Mouse (Mus musculus) hindbrain, embryonic 13.5 days (tissue): ENCODE measurements at regions not wholly inside any gene's neighbourhood (a gene's known extent, or its start where the extent isn't known, plus 50 kb on each side); places are given as distances from the start of the nearest gene placed in this dataset.

Experiments
- ATAC-seq: fragments of 200-750 bp; cut with Nextera tagmentation; 2 replicates; pipeline ENCODE4 v1.8.0; 2017; ENCODE audit warnings: moderate TSS enrichment; ENCODE audit not compliant: low FRiP score
- H3K27ac ChIP-seq: fragments of 300-500 bp; sonication (generic); 2 replicates; pipeline ENCODE4 v1.5.1; 2015; ENCODE audit warnings: inconsistent platforms, mild to moderate bottlenecking, moderate library complexity
- H3K27me3 ChIP-seq: fragments of 300-500 bp; sonication (generic); 2 replicates; pipeline ENCODE4 v1.6.1; 2015; ENCODE audit warnings: mild to moderate bottlenecking, inconsistent platforms
- H3K36me3 ChIP-seq: fragments of 300-500 bp; sonication (generic); 2 replicates; pipeline ENCODE4 v1.6.1; 2015; ENCODE audit warnings: mild to moderate bottlenecking, inconsistent platforms
- H3K4me1 ChIP-seq: fragments of 300-500 bp; sonication (generic); replicated peaks from 2 replicates; pipeline ENCODE4 v1.6.1; 2015; ENCODE audit warnings: inconsistent platforms
- H3K4me2 ChIP-seq: fragments of 300-500 bp; sonication (generic); 2 replicates; pipeline ENCODE4 v1.6.1; 2015; ENCODE audit warnings: inconsistent platforms, mild to moderate bottlenecking, moderate library complexity
- H3K4me3 ChIP-seq: fragments of 300-500 bp; sonication (generic); 2 replicates; pipeline ENCODE4 v1.5.1; 2015; ENCODE audit warnings: mild to moderate bottlenecking, inconsistent platforms
- H3K9ac ChIP-seq: fragments of 300-500 bp; sonication (generic); 2 replicates; pipeline ENCODE4 v1.6.1; 2015; ENCODE audit warnings: mild to moderate bottlenecking, inconsistent platforms
- H3K9me3 ChIP-seq: fragments of 300-500 bp; sonication (generic); 2 replicates; pipeline ENCODE4 v1.6.1; 2016; ENCODE audit warnings: inconsistent platforms
- WGBS: fragments of 180-500 bp; shearing (Covaris S2); methylation state at CpG from one replicate; pipeline ENCODE4 v1.1.7; 2015; 5-methylcytosine and 5-hydroxymethylcytosine counted together

- Histone ChIP-seq H3K9me3 (no peaks in the 10 kb centered on the region), H3K27ac (no peak overlapping the region), H3K9ac (no peak overlapping the region), H3K27me3 (no peaks in the 10 kb centered on the region), H3K4me2 (no peak overlapping the region), H3K4me3 (no peak overlapping the region), H3K36me3 (no peaks in the 10 kb centered on the region), H3K4me1 (peaks cover 15% of the 10 kb centered on the region)
- 19% methylated on average over 7 of the region's 7 CpGs for WGBS
- 0 out of 2 replicates have a peak, but pooled peaks have one; percentile 24 for ATAC-seq
Measured at GRCm38 (mm10) chr5:44943023-44943921, 143.8 kb upstream of the Ldb2 start.

GRCm38 (mm10) chr5:44942575-44942974 lies 143.1 kb upstream of the Ldb2 start:
- no peak for ATAC-seq
- Histone ChIP-seq H3K4me1 (peaks cover 15% of the 10 kb centered on the region), H3K4me3 (no peak overlapping the region), H3K9ac (no peak overlapping the region), H3K9me3 (no peaks in the 10 kb centered on the region), H3K36me3 (no peaks in the 10 kb centered on the region), H3K4me2 (no peak overlapping the region), H3K27me3 (no peaks in the 10 kb centered on the region), H3K27ac (no peak overlapping the region)
- WGBS, result 57% methylated on average over 2 of the region's 2 CpGs

GRCm38 (mm10) chr5:44925476-44925875 lies 126.0 kb upstream of the Ldb2 start:
- no peaks in the 10 kb centered on the region for H3K9me3 ChIP-seq
- H3K4me1 ChIP-seq, result 0 out of 2 replicates have a peak, but pooled peaks cover 2% of the 10 kb centered on the region
- no peak overlapping the region for H3K4me2 ChIP-seq
- WGBS, result 42% methylated on average over 2 of the region's 2 CpGs
- no peak overlapping the region for H3K9ac ChIP-seq
- no peak overlapping the region for H3K27ac ChIP-seq
- no peaks in the 10 kb centered on the region for H3K27me3 ChIP-seq
- H3K4me3 ChIP-seq, result no peak overlapping the region
- no peaks in the 10 kb centered on the region for H3K36me3 ChIP-seq
- ATAC-seq, result no peak

- no peaks in the 10 kb centered on the region for H3K36me3 ChIP-seq
- H3K4me2 ChIP-seq, result no peak overlapping the region
- H3K27ac ChIP-seq, result no peak overlapping the region
- no peak for ATAC-seq
- H3K4me3 ChIP-seq, result no peak overlapping the region
- H3K4me1 ChIP-seq, result 0 out of 2 replicates have a peak, but pooled peaks cover 4% of the 10 kb centered on the region
- no peaks in the 10 kb centered on the region for H3K27me3 ChIP-seq
- no peak overlapping the region for H3K9ac ChIP-seq
- H3K9me3 ChIP-seq, result no peaks in the 10 kb centered on the region
- 64% methylated on average over 2 of the region's 2 CpGs for WGBS
Measured at GRCm38 (mm10) chr5:44922129-44922775, 122.8 kb upstream of the Ldb2 start.

GRCm38 (mm10) chr5:44917816-44918213 lies 118.3 kb upstream of the Ldb2 start:
- Histone ChIP-seq H3K27ac (no peak overlapping the region), H3K4me2 (no peak overlapping the region), H3K4me3 (no peak overlapping the region), H3K36me3 (no peaks in the 10 kb centered on the region), H3K27me3 (no peaks in the 10 kb centered on the region), H3K4me1 (0 out of 2 replicates have a peak, but pooled peaks cover 4% of the 10 kb centered on the region), H3K9ac (no peak overlapping the region), H3K9me3 (no peaks in the 10 kb centered on the region)
- 93% methylated on average over 6 of the region's 6 CpGs for WGBS
- 0 out of 2 replicates have a peak, but pooled peaks have one; percentile 28 for ATAC-seq

GRCm38 (mm10) chr5:44917173-44917815 lies 117.8 kb upstream of the Ldb2 start:
- WGBS, result 52% methylated on average over 16 of the region's 16 CpGs
- H3K27me3 ChIP-seq, result no peaks in the 10 kb centered on the region
- 0 out of 2 replicates have a peak, but pooled peaks have one; percentile 17 for ATAC-seq
- peak overlapping the region; percentile 30 for H3K4me2 ChIP-seq
- peak overlapping the region; percentile 13; the same call in 1 of the 2 replicates for H3K4me3 ChIP-seq
- H3K9me3 ChIP-seq, result no peaks in the 10 kb centered on the region
- H3K36me3 ChIP-seq, result no peaks in the 10 kb centered on the region
- H3K27ac ChIP-seq, result no peak overlapping the region
- no peak overlapping the region for H3K9ac ChIP-seq
- 0 out of 2 replicates have a peak, but pooled peaks cover 4% of the 10 kb centered on the region for H3K4me1 ChIP-seq

- Histone ChIP-seq H3K4me3 (no peak overlapping the region), H3K4me1 (no peaks in the 10 kb centered on the region), H3K27ac (no peak overlapping the region), H3K9ac (no peak overlapping the region), H3K9me3 (no peaks in the 10 kb centered on the region), H3K27me3 (no peaks in the 10 kb centered on the region), H3K4me2 (no peak overlapping the region), H3K36me3 (no peaks in the 10 kb centered on the region)
- 85% methylated on average over 6 of the region's 6 CpGs for WGBS
- ATAC-seq, result no peak
Measured at GRCm38 (mm10) chr5:44902541-44902940, 103.1 kb upstream of the Ldb2 start.

- no peaks in the 10 kb centered on the region for H3K4me1 ChIP-seq
- no peaks in the 10 kb centered on the region for H3K27me3 ChIP-seq
- H3K27ac ChIP-seq, result no peak overlapping the region
- H3K9ac ChIP-seq, result no peak overlapping the region
- H3K4me2 ChIP-seq, result no peak overlapping the region
- H3K9me3 ChIP-seq, result no peaks in the 10 kb centered on the region
- no peaks in the 10 kb centered on the region for H3K36me3 ChIP-seq
- no peak overlapping the region for H3K4me3 ChIP-seq
- 83% methylated on average over 4 of the region's 4 CpGs for WGBS
- ATAC-seq, result no peak
Measured at GRCm38 (mm10) chr5:44886566-44887070, 87.1 kb upstream of the Ldb2 start.

GRCm38 (mm10) chr5:44876946-44877345 lies 77.5 kb upstream of the Ldb2 start:
- H3K9ac ChIP-seq, result no peak overlapping the region
- 79% methylated on average over 3 of the region's 3 CpGs for WGBS
- no peak overlapping the region for H3K4me3 ChIP-seq
- H3K36me3 ChIP-seq, result no peaks in the 10 kb centered on the region
- no peak overlapping the region for H3K4me2 ChIP-seq
- no peaks in the 10 kb centered on the region for H3K9me3 ChIP-seq
- ATAC-seq, result no peak
- no peak overlapping the region for H3K27ac ChIP-seq
- H3K4me1 ChIP-seq, result no peaks in the 10 kb centered on the region
- no peaks in the 10 kb centered on the region for H3K27me3 ChIP-seq

GRCm38 (mm10) chr5:44872243-44872642 lies 72.8 kb upstream of the Ldb2 start:
- Histone ChIP-seq H3K4me1 (no peaks in the 10 kb centered on the region), H3K27me3 (no peaks in the 10 kb centered on the region), H3K27ac (no peak overlapping the region), H3K9ac (no peak overlapping the region), H3K36me3 (no peaks in the 10 kb centered on the region), H3K4me3 (no peak overlapping the region), H3K4me2 (no peak overlapping the region), H3K9me3 (no peaks in the 10 kb centered on the region)
- WGBS, result 57% methylated on average over 7 of the region's 7 CpGs
- no peak for ATAC-seq

- H3K9me3 ChIP-seq, result no peaks in the 10 kb centered on the region
- no peak overlapping the region for H3K9ac ChIP-seq
- H3K4me2 ChIP-seq, result no peak overlapping the region
- no peaks in the 10 kb centered on the region for H3K4me1 ChIP-seq
- H3K27me3 ChIP-seq, result no peaks in the 10 kb centered on the region
- H3K4me3 ChIP-seq, result no peak overlapping the region
- no peak overlapping the region for H3K27ac ChIP-seq
- ATAC-seq, result no peak
- WGBS, result 59% methylated on average over 3 of the region's 3 CpGs
- H3K36me3 ChIP-seq, result no peaks in the 10 kb centered on the region
Measured at GRCm38 (mm10) chr5:44863887-44864286, 64.4 kb upstream of the Ldb2 start.

GRCm38 (mm10) chr5:44863349-44863748 lies 63.9 kb upstream of the Ldb2 start:
- Histone ChIP-seq H3K4me2 (no peak overlapping the region), H3K4me1 (no peaks in the 10 kb centered on the region), H3K27me3 (no peaks in the 10 kb centered on the region), H3K4me3 (no peak overlapping the region), H3K9ac (no peak overlapping the region), H3K36me3 (no peaks in the 10 kb centered on the region), H3K9me3 (no peaks in the 10 kb centered on the region), H3K27ac (no peak overlapping the region)
- ATAC-seq, result no peak
- WGBS, result 92% methylated on average over 3 of the region's 3 CpGs
